Mouse (Mus musculus) hindbrain, embryonic 15.5 days (tissue): ENCODE results near the gene Tbc1d5. TPM values are rescaled to one million over a fixed set of nuclear protein-coding genes. Genes with fewer than 3 reads are reported as not detected.
A peak's percentile ranks its signal among the peaks of the same experiment; 100 is the strongest.
"Not testable (repeated sequence)": the region's sequence is repeated elsewhere in the genome, so short reads cannot be mapped to it uniquely, and the experiment has no call there.

Experiments used
- ATAC-seq: fragments of 200-750 bp; cut with Nextera tagmentation; 2 replicates; pipeline ENCODE4 v1.8.0; 2017; ENCODE audit warnings: low read depth, moderate number of reproducible peaks, moderate TSS enrichment; ENCODE audit not compliant: low FRiP score
- H3K27ac ChIP-seq: fragments of 300-500 bp; sonication (generic); replicated peaks from 2 replicates; pipeline ENCODE4 v1.5.1; 2015; ENCODE audit warnings: mild to moderate bottlenecking, inconsistent platforms
- H3K27me3 ChIP-seq: fragments of 300-500 bp; sonication (generic); 2 replicates; pipeline ENCODE4 v1.6.1; 2015; ENCODE audit warnings: control low read depth, inconsistent platforms
- H3K36me3 ChIP-seq: fragments of 300-500 bp; sonication (generic); 2 replicates; pipeline ENCODE4 v1.6.1; 2015; ENCODE audit warnings: control low read depth, inconsistent platforms
- H3K4me1 ChIP-seq: fragments of 300-500 bp; sonication (generic); replicated peaks from 2 replicates; pipeline ENCODE4 v1.6.1; 2015; ENCODE audit warnings: control low read depth, inconsistent platforms
- H3K4me2 ChIP-seq: fragments of 300-500 bp; sonication (generic); 2 replicates; pipeline ENCODE4 v1.6.1; 2015; ENCODE audit warnings: moderate library complexity, mild to moderate bottlenecking, inconsistent platforms
- H3K4me3 ChIP-seq: fragments of 300-500 bp; sonication (generic); 2 replicates; pipeline ENCODE4 v1.5.1; 2015; ENCODE audit warnings: mild to moderate bottlenecking, inconsistent platforms
- H3K9ac ChIP-seq: fragments of 300-500 bp; sonication (generic); 2 replicates; pipeline ENCODE4 v1.6.1; 2015; ENCODE audit warnings: inconsistent platforms
- H3K9me3 ChIP-seq: fragments of 300-500 bp; sonication (generic); 2 replicates; pipeline ENCODE4 v1.6.1; 2016; ENCODE audit warnings: control low read depth, inconsistent platforms
- WGBS: fragments of 180-500 bp; shearing (Covaris S2); methylation state at CpG from one replicate; pipeline ENCODE4 v1.1.7; 2015; 5-methylcytosine and 5-hydroxymethylcytosine counted together
- polyA plus RNA-seq: library from polyadenylated mRNA; unstranded; fragments of >200 nt; fragmentation: Nextera tagmentation; extraction: Ambion mirVana; gene quantifications from 2 replicates; pipeline ENCODE4 v1.2.1, GENCODE M21; 2015

Tbc1d5 gene
- polyA plus RNA-seq, 1 experiment from 2014 or later = 10.1 TPM

DNA sequence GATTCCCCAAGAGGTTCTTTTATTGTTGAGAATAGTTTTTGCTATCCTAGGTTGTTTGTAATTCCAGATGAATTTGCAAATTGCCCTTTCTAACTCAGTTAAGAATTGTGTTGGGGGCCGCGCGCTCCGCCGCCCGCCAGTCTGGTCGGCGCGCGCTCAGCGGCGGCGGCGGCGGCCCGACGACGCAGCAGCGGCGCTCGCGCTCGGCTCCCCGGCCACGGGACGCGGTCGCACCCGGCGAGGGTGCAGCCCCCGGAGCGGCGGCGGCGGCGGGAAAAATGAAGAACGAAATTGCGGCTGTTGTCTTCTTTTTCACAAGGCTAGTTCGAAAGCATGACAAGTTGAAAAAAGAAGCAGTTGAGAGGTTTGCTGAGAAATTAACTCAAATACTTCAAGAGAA lies 480.7 kb downstream of the Tbc1d5 start:
- not testable (repeated sequence) for H3K9me3 ChIP-seq

DNA sequence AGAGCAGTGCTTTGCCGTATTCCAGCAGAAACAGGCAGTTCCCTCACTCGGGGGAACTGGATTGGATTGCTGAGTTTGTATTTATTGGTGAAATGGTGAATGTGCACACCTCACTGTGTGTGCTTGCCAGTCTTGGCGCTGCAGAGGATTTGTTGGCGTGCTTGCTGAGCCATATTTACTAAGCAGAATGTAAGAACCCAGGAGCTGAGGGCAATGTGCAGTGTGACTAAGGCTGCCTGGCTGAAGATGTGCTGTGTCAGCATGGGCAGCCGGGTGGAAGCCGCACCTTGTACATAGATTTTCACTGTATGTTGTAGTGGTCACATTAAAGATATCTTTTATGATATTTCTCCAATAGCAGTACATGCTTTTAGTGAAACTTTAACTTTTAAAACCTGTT lies 491.0 kb downstream of the Tbc1d5 start:
- Histone ChIP-seq H3K36me3 (no peaks in the 10 kb centered on the region; the same call in 1 of the 2 replicates), H3K4me3 (no peak overlapping the region), H3K4me1 (no peaks in the 10 kb centered on the region), H3K4me2 (no peak overlapping the region), H3K9ac (no peak overlapping the region), H3K27ac (no peak overlapping the region), H3K9me3 (no peaks in the 10 kb centered on the region), H3K27me3 (no peaks in the 10 kb centered on the region)
- WGBS = 80% methylated on average over 6 of the region's 6 CpGs
- no peak for ATAC-seq

More for the DNA sequence above, 480.7 kb downstream of the Tbc1d5 start:
- Histone ChIP-seq H3K4me2 (peak overlapping the region; percentile 57), H3K4me3 (peak overlapping the region; percentile 27)
- H3K27ac ChIP-seq, H3K9ac ChIP-seq, H3K27me3 ChIP-seq, ATAC-seq, H3K4me1 ChIP-seq, H3K36me3 ChIP-seq: not testable (repeated sequence)
- under 1% methylated on average over 36 of the region's 39 CpGs for WGBS

DNA sequence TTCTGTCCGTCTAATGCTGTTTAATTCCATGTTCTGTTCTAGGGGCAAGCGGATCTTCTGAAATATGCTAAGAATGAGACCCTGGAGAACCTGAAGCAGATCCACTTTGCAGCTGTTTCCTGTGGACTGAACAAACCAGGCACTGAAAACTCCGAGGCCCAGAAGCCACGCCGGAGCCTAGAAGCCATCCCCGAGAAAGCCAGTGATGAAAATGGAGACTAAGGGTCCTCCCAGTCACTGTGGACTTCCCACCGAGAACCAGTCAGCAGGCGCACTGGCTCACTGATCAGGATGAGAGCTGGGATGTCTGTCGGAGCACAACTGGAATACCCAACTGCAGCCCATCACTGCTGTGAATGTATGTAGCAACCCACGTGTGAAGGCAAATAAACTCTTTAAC lies 491.5 kb downstream of the Tbc1d5 start:
- no peak for ATAC-seq
- H3K36me3 ChIP-seq = no peaks in the 10 kb centered on the region; the same call in 1 of the 2 replicates
- H3K4me1 ChIP-seq = no peaks in the 10 kb centered on the region
- 77% methylated on average over 10 of the region's 10 CpGs for WGBS
- no peak overlapping the region for H3K4me2 ChIP-seq
- H3K27ac ChIP-seq = no peak overlapping the region
- no peaks in the 10 kb centered on the region for H3K27me3 ChIP-seq
- no peak overlapping the region for H3K9ac ChIP-seq
- H3K4me3 ChIP-seq = no peak overlapping the region
- H3K9me3 ChIP-seq = no peaks in the 10 kb centered on the region

DNA sequence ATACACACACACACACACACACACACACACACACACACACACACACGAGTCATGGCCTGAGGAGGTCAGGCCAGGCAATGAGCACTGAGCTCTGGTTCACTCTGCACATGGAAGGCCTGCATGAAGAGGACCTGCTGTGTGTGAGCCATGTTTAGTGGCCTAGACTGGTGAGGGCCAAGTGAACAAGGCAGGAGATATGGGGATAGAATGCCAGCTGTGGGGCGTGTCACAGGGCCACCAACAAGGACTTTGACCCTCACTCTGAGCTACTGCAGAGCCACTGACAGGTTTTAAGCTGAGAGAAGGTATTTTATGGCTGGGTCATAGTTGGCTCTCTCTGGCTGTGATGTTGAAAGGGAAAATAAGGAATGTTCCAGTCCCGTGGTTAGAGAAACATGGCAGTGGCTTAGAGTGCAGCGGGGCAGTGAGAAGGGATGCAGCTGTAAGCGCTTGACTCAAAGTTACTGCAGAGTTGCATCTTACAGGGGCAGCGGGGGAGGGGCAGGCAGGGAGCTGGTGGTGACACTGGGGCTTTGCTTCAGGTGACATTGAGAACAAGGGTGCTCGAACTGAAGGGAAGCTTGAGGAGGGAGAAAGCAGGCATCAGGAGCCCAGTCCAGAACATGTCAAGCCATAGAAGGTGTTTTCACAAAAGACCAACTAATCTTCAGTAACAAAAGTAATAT lies 494.0 kb downstream of the Tbc1d5 start:
- Histone ChIP-seq H3K27me3 (no peaks in the 10 kb centered on the region), H3K4me1 (no peaks in the 10 kb centered on the region), H3K4me3 (no peak overlapping the region), H3K9me3 (no peaks in the 10 kb centered on the region), H3K36me3 (no peaks in the 10 kb centered on the region; the same call in 1 of the 2 replicates), H3K9ac (no peak overlapping the region), H3K4me2 (no peak overlapping the region), H3K27ac (no peak overlapping the region)
- 0 out of 2 replicates have a peak, but pooled peaks have one; percentile 27 for ATAC-seq
- 71% methylated on average over 7 of the region's 7 CpGs for WGBS
